Mouse (Mus musculus): ENCODE data around the gene Ces1g.

DNA sequence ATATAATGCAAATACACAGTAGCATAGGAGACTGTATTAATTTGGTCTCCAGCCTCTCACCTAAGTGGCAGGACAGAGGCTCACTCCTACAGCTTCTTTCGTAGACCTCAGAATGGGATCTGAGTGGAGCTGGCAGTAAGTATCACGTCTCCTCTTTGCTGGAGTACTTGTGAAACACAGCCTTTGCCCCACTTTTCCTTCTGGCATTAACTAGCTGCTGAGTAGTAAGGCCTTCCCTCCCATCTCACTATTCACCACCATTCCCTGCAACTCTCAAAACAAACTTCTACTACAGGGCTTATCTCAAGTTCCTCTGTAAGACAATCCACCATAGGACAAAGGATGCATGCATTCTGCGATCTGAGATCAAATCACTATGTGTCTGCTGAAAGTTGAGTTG, 54.8 kb downstream of the Ces1g start:
- TF ChIP-seq CTCF (IDR thresholded peaks at IDR 0.05; ENCODE audit: low read depth) (no peak), EP300 (IDR thresholded peaks at IDR 0.05; ENCODE audit: low read depth) (no peak)

Data from liver, embryonic 14.5 days (tissue).